Mouse (Mus musculus): ENCODE results near the gene Xpo4.

The Xpo4 gene

GRCm38 (mm10) chr14:57606663-57607365, 58.4 kb downstream of the Xpo4 start:
- DNase-seq: no peak

- no peak for DNase-seq
Measured at GRCm38 (mm10) chr14:57593279-57593678, 72.0 kb downstream of the Xpo4 start.

GRCm38 (mm10) chr14:57591830-57592229, 73.4 kb downstream of the Xpo4 start:
- no peak for DNase-seq

GRCm38 (mm10) chr14:57576364-57577060, 88.7 kb downstream of the Xpo4 start:
- no peak for DNase-seq

- no peak for DNase-seq
Measured at GRCm38 (mm10) chr14:57574792-57575587, 90.2 kb downstream of the Xpo4 start.

- DNase-seq: peak; percentile 96
Measured at GRCm38 (mm10) chr14:57571155-57572133, 93.8 kb downstream of the Xpo4 start, which contains the start of gene Eef1akmt1. Eef1akmt1 (minus strand) TSS chr14:57571612.

- DNase-seq: peak; percentile 56
Measured at GRCm38 (mm10) chr14:57565626-57566025, 99.6 kb downstream of the Xpo4 start.

- no peak for DNase-seq
Measured at GRCm38 (mm10) chr14:57556922-57557321, 108.3 kb downstream of the Xpo4 start.

- no peak for DNase-seq
Measured at GRCm38 (mm10) chr14:57555471-57556070, 109.7 kb downstream of the Xpo4 start.

- no peak for DNase-seq
Measured at GRCm38 (mm10) chr14:57554434-57554833, 110.8 kb downstream of the Xpo4 start.

- DNase-seq: no peak
Measured at GRCm38 (mm10) chr14:57552945-57553344, 112.3 kb downstream of the Xpo4 start.

- no peak for DNase-seq
Measured at GRCm38 (mm10) chr14:57547062-57547461, 118.2 kb downstream of the Xpo4 start.

GRCm38 (mm10) chr14:57546557-57547021, 118.6 kb downstream of the Xpo4 start:
- DNase-seq: no peak

GRCm38 (mm10) chr14:57546131-57546530, 119.1 kb downstream of the Xpo4 start:
- DNase-seq: no peak

- DNase-seq: no peak
Measured at GRCm38 (mm10) chr14:57545526-57545925, 119.7 kb downstream of the Xpo4 start.

- DNase-seq: no peak
Measured at GRCm38 (mm10) chr14:57543420-57544039, 121.7 kb downstream of the Xpo4 start.

GRCm38 (mm10) chr14:57542231-57542630, 123.0 kb downstream of the Xpo4 start:
- no peak for DNase-seq

GRCm38 (mm10) chr14:57540683-57541082, 124.5 kb downstream of the Xpo4 start:
- no peak for DNase-seq

GRCm38 (mm10) chr14:57537261-57538015, 127.8 kb downstream of the Xpo4 start:
- no peak for DNase-seq

GRCm38 (mm10) chr14:57536820-57537219, 128.4 kb downstream of the Xpo4 start:
- no peak for DNase-seq

Data from cerebellum, adult 9-10 months (tissue).